Mouse (Mus musculus) testis, adult 10 weeks (tissue): ENCODE results near the gene Gc. TPM values are rescaled to one million over a fixed set of nuclear protein-coding genes. Genes with fewer than 3 reads are reported as not detected.

Source experiments
- polyA plus RNA-seq: library from polyadenylated mRNA; stranded (reverse); fragments of 350-450 nt; fragmentation: Illumina TruSeq; extraction: RNeasy Lipid Tissue Mini Kit (QIAGEN cat#74804); gene quantifications from one replicate; pipeline ENCODE4 v1.2.3, GENCODE M21; 2014; ENCODE audit warnings: low read depth, low replicate concordance

Gene Gc
- polyA plus RNA-seq, result 0.90 TPM

DNA sequence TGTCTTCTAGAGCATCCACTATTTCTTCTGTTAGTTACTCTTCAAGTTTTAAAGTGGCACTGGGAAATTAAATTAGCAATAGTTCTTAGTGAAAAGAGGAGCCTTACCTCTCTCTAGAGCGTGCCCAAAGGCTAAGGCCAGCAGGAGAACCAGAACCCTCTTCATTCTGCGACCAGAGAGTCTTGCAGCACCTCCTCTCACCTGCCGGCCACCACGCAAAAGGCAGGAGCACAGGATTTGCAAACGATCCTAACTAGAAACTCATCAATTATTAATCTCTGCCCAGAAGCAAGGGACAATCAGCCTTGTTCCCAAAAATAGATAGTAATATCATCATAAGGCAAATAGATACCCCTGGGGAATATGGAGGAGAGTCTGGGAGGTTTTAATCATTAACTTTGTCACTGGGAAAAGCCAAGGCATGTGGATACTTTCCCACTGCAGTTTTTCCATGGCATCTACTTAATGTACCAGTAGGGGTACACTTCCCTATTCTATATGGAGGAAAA, at the start of gene Gc:
TSS of gene Gc (minus strand) at position 345 of the 509 bp plus-strand sequence.

Other genes with a start within 250 kb of the Gc start
- gene Npffr2, start 69.5 kb upstream of the Gc start, polyA plus RNA-seq, result 0.17 TPM